Mouse (Mus musculus) adrenal gland, adult 8-10 months (tissue): ENCODE results near the gene Mpp3. TPM values are rescaled to one million over a fixed set of nuclear protein-coding genes. Genes with fewer than 3 reads are reported as not detected.
A peak's percentile ranks its signal among the peaks of the same experiment; 100 is the strongest.

ENCODE experiments used
- DNase-seq: peaks from one replicate; pipeline ENCODE4 v3.0.0; 2022
- total RNA-seq, 4 experiments: library from RNA; stranded (reverse); gene quantifications; 2 replicates each; pipeline ENCODE4 v1.2.4; 2022

The Mpp3 gene
- total RNA-seq, result 10 to 100 TPM; 14.5 to 75.4 (median 38.7) TPM

DNA sequence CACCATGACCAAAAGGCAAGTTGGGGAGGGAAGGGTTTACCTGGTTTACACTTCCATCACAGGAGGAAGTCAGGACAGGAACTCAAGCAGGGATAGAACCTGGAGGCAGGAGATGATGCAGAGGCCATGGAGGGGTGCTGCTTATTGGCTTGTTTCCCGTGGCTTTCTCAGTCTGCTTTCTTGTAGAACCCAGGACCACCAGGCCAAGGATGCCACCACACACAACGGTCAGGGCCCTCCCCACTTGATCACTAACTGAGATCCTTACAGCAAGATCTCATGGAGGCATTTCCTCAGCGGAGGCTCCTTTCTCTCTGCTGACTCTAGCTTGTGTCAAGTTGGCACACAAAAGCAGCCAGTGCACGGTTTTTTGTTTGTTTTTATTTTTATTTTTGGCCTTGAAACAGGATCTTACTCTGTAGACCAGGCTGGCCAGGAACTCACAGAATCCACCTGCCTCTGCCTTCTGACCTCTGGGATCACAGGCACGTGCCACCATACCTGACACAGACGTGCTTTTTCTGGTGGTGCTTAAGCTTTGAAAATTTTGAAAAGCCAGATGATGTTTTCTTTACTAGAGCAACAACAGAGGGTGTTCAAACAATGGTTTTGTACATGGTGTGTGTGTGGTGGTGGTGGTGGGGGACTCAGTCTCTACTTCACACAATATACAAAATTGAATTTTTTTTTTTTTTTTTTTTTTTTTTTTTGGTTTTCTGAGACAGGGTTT, at the start of gene Mpp3:
Gene Mpp3, minus strand, starts transcription at position 375 of the 730 bp plus-strand sequence.
- no peak for DNase-seq

GRCm38 (mm10) chr11:102073722-102074121, 45.5 kb upstream of the Mpp3 start:
- DNase-seq, result no peak

- no peak for DNase-seq
Measured at GRCm38 (mm10) chr11:102072729-102073128, 44.5 kb upstream of the Mpp3 start.

DNA sequence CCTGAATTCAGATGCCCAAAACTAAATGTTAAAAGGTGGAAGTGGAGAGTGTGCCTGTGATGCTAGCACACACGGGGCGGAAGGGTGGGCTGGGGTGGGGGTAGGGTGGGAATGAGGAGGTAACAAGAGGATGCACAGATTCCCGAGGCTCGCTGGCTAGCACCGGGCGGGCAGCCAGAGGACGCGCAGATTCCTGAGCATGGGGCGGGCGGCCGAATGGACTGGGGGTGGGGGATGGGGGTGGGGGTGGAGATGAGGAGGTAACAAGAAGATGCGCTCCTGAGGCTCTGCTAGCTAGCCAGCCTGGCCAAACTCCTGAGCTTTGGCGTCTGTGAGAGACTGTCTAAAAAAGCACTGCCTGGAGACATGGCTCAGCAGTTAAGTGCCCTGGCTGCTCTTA, 42.2 kb upstream of the Mpp3 start:
- DNase-seq, result no peak

DNA sequence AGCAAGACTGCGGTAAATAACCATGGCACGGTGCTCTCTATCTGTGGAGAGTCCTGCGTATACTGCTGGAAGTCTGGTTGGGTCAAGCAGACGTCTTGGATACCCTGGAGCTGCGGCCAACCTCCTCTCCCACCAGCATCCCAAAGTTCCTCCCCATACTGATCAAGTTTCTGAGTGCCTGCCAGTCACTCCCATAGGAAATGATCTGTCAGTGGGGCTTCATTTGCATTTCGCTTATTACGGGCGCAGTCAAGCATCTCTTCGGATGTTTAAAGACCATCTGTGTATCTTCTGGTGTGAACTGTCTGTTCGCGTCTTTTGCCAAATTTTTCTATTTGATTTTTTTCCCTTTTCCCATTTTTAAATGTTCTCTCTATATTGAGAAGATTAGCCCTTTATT, 41.4 kb upstream of the Mpp3 start:
- no peak for DNase-seq

DNA sequence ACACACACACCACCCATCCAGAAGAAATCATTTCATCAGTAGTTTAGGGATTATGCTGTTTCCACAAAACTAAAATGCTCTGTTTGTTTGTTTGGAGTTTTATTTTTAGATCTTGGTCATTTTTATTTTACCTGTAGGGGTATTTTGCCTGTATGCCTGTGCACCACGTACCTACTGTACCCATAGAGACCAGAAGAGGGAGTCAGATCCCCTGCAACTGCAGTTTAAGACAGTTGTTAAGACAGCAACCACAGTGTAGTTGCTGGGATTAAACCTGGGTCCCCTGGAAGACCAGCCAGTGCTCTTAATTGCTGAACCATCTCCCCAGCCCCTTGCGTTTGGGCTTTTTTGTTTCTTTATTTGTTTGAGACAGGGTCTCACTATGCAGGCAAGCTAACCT, 40.7 kb upstream of the Mpp3 start:
- DNase-seq, result no peak

- DNase-seq, result no peak
Measured at GRCm38 (mm10) chr11:102063076-102063475, 34.8 kb upstream of the Mpp3 start.

DNA sequence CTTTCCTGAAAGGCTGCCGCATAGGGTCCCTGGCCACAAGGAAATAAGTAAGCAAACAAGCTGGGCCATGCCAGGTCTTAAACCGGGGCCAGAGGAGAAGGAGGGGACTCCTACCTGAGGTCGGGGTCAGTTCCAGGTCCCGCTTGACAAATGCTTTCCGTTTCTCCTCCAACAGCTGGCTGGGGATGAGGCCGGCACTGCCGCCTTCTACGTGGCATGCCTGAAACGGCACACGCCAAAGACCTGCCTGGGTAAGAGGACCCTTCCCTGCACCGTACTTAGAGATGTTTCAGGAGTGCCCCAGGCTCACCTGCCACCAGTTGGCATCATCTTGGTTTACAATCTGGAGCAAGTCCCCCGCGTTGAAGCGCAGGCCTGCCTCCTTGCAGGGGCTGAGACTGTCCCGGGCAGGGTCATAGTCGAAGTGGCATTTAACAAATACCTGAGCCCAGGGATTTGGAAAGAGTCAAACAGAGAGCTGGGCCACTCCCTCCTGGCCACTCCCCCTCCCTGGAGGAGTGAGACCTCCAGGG, 33.7 kb upstream of the Mpp3 start:
- DNase-seq, result no peak

DNA sequence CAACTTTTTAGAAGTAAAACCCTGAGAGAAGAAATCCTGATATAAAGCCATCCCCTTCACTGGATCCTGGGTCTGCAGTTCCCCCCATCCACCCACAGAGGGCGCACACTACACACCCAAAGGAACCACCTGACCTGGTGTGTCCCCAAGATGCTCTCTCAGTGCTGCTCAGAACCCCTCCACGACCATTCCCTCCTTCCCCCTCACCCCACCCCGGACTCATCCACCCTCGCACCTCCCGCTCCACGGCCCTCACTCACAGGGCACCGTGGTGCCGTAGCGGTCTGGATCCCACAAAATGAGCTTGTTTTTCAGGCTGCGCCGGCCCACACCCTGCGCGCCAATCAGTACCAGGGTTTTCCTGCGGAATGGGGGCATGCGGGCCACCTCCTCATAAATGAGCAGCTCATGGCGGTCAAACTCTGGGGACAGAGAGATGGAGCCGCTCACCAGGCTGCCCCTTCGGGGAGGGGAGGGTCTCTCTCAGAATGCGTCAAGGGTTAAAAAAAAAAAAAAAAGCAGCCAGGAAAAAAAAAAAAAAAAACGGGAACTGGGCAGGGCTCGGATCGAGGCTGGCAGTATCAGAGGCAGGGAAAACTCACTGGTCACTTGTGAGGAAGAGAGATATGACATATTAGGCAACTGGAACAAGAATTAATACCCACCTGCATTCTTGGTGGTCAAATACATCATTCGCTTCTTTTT, 33.1 kb upstream of the Mpp3 start:
- no peak for DNase-seq

GRCm38 (mm10) chr11:102053847-102054246, 25.6 kb upstream of the Mpp3 start:
- DNase-seq, result no peak

- DNase-seq, result no peak
Measured at GRCm38 (mm10) chr11:102053183-102053582, 24.9 kb upstream of the Mpp3 start.

GRCm38 (mm10) chr11:102052697-102053096, 24.4 kb upstream of the Mpp3 start:
- DNase-seq, result no peak

GRCm38 (mm10) chr11:102051954-102052353, 23.7 kb upstream of the Mpp3 start:
- no peak for DNase-seq

DNA sequence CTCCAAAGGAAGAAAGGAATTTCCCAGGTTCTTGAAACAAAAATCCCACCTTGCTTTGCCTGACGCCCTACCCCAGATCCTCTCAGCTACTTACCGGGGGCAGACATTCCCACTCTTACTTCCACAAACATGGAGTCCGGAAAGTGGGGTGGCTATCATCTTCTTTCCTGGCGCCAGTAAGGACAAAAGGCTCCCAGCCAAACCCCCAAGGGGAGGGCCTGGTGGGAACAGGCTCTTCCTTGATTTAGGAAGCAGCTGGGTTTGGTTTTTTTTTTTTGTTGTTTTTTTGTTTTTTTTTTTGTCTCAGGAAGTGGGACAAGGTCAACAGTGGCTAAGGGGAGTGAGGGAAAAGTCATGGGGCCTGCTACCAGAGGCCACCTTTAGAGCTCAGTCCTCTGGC, 23.3 kb upstream of the Mpp3 start:
- peak; percentile 63 for DNase-seq

GRCm38 (mm10) chr11:102049875-102050482, 21.7 kb upstream of the Mpp3 start:
- DNase-seq, result no peak

GRCm38 (mm10) chr11:102046607-102047006, 18.3 kb upstream of the Mpp3 start:
- no peak for DNase-seq

- DNase-seq, result no peak
Measured at GRCm38 (mm10) chr11:102044691-102045212, 16.5 kb upstream of the Mpp3 start.

GRCm38 (mm10) chr11:102043381-102043780, 15.1 kb upstream of the Mpp3 start:
- DNase-seq, result no peak

DNA sequence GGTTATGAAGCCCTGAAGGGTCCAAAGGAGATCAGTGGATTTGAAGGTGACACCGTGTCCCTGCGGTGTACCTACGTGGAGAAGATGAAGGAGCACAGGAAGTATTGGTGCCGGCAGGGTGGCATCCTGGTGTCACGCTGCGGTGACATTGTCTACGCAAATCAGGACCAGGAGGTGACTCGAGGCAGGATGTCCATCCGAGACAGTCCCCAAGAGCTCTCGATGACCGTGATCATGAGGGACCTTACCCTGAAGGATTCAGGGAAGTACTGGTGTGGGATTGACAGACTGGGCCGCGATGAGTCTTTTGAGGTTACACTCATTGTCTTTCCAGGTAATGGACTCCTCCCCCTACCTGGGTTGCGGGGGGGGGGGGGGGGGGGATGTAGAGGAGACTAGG, 14.7 kb upstream of the Mpp3 start:
- DNase-seq, result no peak

- DNase-seq, result no peak
Measured at GRCm38 (mm10) chr11:102041350-102041949, 13.2 kb upstream of the Mpp3 start, which contains the start of gene Cd300lg. Cd300lg (plus strand) TSS chr11:102041509.

GRCm38 (mm10) chr11:102040646-102041045, 12.4 kb upstream of the Mpp3 start:
- no peak for DNase-seq

DNA sequence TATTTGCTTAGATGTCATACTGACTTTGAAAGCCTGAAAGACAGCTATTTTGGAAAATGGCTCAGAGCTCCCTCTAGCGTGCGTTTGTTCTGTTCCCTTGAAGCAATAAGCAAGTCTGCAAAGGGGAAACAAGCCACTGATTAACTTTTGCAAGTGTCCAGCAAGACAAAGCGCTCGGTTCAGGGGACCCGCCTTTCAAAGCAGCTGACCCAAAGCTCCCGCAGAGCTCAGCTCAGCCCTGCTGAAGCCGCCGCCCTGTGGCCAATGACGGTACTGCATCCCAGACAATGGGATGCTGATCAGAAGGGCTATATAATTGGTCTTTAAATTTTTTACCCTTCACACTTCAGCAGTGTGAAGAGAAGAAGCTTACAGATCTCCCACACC, 11.9 kb upstream of the Mpp3 start:
- peak; percentile 86 for DNase-seq
